Comparison of ENCODE assay signal across 9 mouse cellular contexts in the genomic region with DNA sequence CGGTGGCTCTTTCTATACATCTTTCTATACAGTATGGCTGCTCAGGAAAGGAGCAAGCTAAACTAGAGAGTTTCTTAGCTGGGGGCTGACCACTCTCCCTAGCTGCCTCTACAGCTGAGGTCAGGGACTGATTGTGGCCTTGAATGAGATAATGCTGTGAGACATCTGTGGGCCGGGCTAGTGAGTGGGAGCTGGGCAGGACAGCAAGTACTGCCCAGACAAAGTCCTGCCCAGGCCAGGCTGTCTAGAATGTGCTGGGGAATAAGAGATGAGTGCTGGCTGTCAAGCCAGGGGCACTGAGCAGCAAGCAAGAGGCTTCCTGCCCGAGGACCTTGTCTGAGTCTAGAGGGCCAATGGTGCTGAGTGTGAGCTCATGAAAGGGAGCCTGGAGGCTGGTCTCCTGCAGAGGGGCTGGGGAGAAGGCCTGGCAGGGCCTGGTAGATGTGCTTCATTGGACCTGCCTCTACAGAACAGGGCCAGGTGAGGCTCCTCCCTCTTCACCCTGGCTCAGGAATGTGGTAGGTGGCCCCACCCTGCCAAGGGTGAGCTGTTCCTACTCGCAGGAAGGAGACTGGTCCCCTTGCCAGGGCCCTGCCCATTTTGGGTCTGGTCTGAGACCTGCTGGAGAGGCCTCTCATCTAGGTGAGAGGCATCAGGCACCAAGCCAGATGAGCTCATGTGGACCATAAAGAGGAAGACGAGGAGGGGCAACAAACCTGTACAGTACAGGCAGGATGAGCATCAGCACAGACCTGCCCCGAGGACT. TPM values are rescaled to one million over a fixed set of nuclear protein-coding genes. Genes with fewer than 3 reads are reported as not detected.
DNase-seq lines count a peak whose midpoint lies in the region; TF ChIP-seq lines count a peak whose summit lies in the region.
"Had no signal": no experiment of that assay in that cellular context is flagged by ENCODE, and none has a peak within 500 bp of the region (broad histone marks: within the 10 kb centered on the region; RNA-seq: fewer than 3 reads in every experiment).

No protein-coding gene starts in this region.

- TF ChIP-seq POLR2A in kidney, adult 2 months (IDR thresholded peaks at IDR 0.05; ENCODE audit: low read depth, low read length), result no peak

- no peak for TF ChIP-seq CTCF in layer of hippocampus, adult 2 months (conservative IDR thresholded peaks at IDR 0.05)
- TF ChIP-seq CTCF in kidney, adult 2 months (conservative IDR thresholded peaks at IDR 0.05; ENCODE audit: insufficient read depth, insufficient read length, low read depth, low read length), result no peak

- DNase-seq in layer of hippocampus, adult 2 months (ENCODE audit: low spot score in 2 of 2), result no peak
- no peak for DNase-seq in layer of hippocampus, postnatal 10 days (ENCODE audit: low spot score in 2 of 2)
- peak; percentile 51 to 56 for DNase-seq in cerebellum, postnatal 36 days
- peak; percentile 69 for DNase-seq in kidney, adult 2 months
- peak; percentile 84 for DNase-seq in lung, postnatal 14 days
- no peak for DNase-seq in frontal cortex, adult 2 months (ENCODE audit: extremely low spot score in 1 of 2, low spot score in 1 of 2)
- no peak for DNase-seq in thymus, postnatal 10 days (ENCODE audit: low spot score in 2 of 2)
- DNase-seq in left cerebral cortex, adult 9 months (ENCODE audit: low spot score in 2 of 2), result no peak

- no peaks in the 10 kb centered on the region; the same call in 1 of the 2 replicates for H3K36me3 ChIP-seq in kidney, adult 2 months (ENCODE audit: control insufficient read depth, insufficient read depth, low read length)

- H3K27ac ChIP-seq in layer of hippocampus, adult 2 months, result no peak overlapping the region
- no peak overlapping the region for H3K27ac ChIP-seq in kidney, adult 2 months (ENCODE audit: insufficient read depth, low read depth, low read length)

- H3K4me1 ChIP-seq in kidney, adult 2 months (ENCODE audit: control insufficient read depth, insufficient read depth, low read length), result peaks cover 3% of the 10 kb centered on the region; the same call in 1 of the 2 replicates

- H3K27me3 ChIP-seq in kidney, adult 2 months (replicated peaks; ENCODE audit: control insufficient read depth, insufficient read depth, low read length), result no peaks in the 10 kb centered on the region

- H3K4me3 ChIP-seq in layer of hippocampus, adult 2 months, result peak overlapping the region; percentile 51; the same call in 1 of the 2 replicates
- no peak overlapping the region for H3K4me3 ChIP-seq in kidney, adult 2 months (ENCODE audit: insufficient read depth, low read depth, low read length)

- 56% methylated on average over 6 of the region's 6 CpGs for WGBS in kidney, adult 2 months

RNA-seq across cellular contexts. Expression of gene Agap3, which starts 23.7 kb away (rescaled TPM):
- total RNA-seq in layer of hippocampus, adult 2 months (2021), result 100 to 1,000 TPM; 651 to 655 TPM
- 100 to 1,000 TPM; 511 to 516 TPM for total RNA-seq in layer of hippocampus, postnatal 10 days (2021)
- 59.4 and 62.3 TPM in 2 replicates for polyA plus RNA-seq in kidney, adult 2 months (2012; rRNA removed)
- polyA plus RNA-seq in frontal cortex, adult 2 months (2012; rRNA removed), result 390 and 432 TPM in 2 replicates

RNA-seq across cellular contexts. Expression of gene Tmub1, which starts 28.0 kb away (rescaled TPM):
- total RNA-seq in layer of hippocampus, adult 2 months (2021), result 10 to 100 TPM; 22.2 to 22.5 TPM
- 10 to 100 TPM; 24.1 to 26.4 TPM for total RNA-seq in layer of hippocampus, postnatal 10 days (2021)
- polyA plus RNA-seq in kidney, adult 2 months (2012; rRNA removed), result 60.0 and 68.9 TPM in 2 replicates
- polyA plus RNA-seq in frontal cortex, adult 2 months (2012; rRNA removed), result 42.7 and 43.7 TPM in 2 replicates

RNA-seq across cellular contexts. Expression of gene Fastk, which starts 30.6 kb away (rescaled TPM):
- total RNA-seq in layer of hippocampus, adult 2 months (2021), result 100 to 1,000 TPM; 127 to 130 TPM
- total RNA-seq in layer of hippocampus, postnatal 10 days (2021), result 100 to 1,000 TPM in 1 of 2 experiments, 10 to 100 TPM in 1; 87.4 to 111 TPM
- 291 and 403 TPM in 2 replicates for polyA plus RNA-seq in kidney, adult 2 months (2012; rRNA removed)
- 223 and 235 TPM in 2 replicates for polyA plus RNA-seq in frontal cortex, adult 2 months (2012; rRNA removed)

RNA-seq across cellular contexts. Expression of gene Gbx1, which starts 51.3 kb away (rescaled TPM):
- total RNA-seq in layer of hippocampus, adult 2 months (2021), result under 1 TPM in 1 of 2 experiments, not detected in 1; 0.10 TPM
- not detected for total RNA-seq in layer of hippocampus, postnatal 10 days (2021)
- polyA plus RNA-seq in kidney, adult 2 months (2012; rRNA removed), result 0.05 and 0.11 TPM in 2 replicates
- 0.04 TPM in 2 replicates for polyA plus RNA-seq in frontal cortex, adult 2 months (2012; rRNA removed)
- total RNA-seq: heart, postnatal 14 days had no signal

RNA-seq across cellular contexts. Expression of gene Slc4a2, which starts 52.0 kb away (rescaled TPM):
- total RNA-seq in layer of hippocampus, adult 2 months (2021), result 10 to 100 TPM; 32.5 to 37.6 TPM
- 10 to 100 TPM; 22.0 to 33.7 TPM for total RNA-seq in layer of hippocampus, postnatal 10 days (2021)
- polyA plus RNA-seq in kidney, adult 2 months (2012; rRNA removed), result 56.8 and 66.9 TPM in 2 replicates
- polyA plus RNA-seq in frontal cortex, adult 2 months (2012; rRNA removed), result 32.2 and 32.3 TPM in 2 replicates

Comparison
In these comparisons a context has a peak if more than half of its experiments do, and no peak if none do; other contexts are left out.
1. DNase-seq: peak in cerebellum, postnatal 36 days (2 of 2), kidney, adult 2 months (single experiment) and lung, postnatal 14 days (single experiment); none in layer of hippocampus, adult 2 months (0 of 2), layer of hippocampus, postnatal 10 days (0 of 2), frontal cortex, adult 2 months (0 of 2), thymus, postnatal 10 days (0 of 2) and left cerebral cortex, adult 9 months (0 of 2).